Mouse (Mus musculus): ENCODE results near the gene Cyp2w1. TPM values are rescaled to one million over a fixed set of nuclear protein-coding genes. Genes with fewer than 3 reads are reported as not detected.
A peak's percentile ranks its signal among the peaks of the same experiment; 100 is the strongest.

The Cyp2w1 gene
- total and polyA plus RNA-seq, 3 experiments = not detected

- Histone ChIP-seq H3K9me3 (replicated peaks) (no peaks in the 10 kb centered on the region), H3K36me3 (replicated peaks) (peaks cover 8% of the 10 kb centered on the region), H3K27me3 (ENCODE audit: insufficient read depth, low read length) (peaks cover 35% of the 10 kb centered on the region), H3K4me3 (ENCODE audit: low read depth, low read length) (no peak overlapping the region), H3K4me1 (ENCODE audit: insufficient read depth, low read depth, low read length) (peaks cover 68% of the 10 kb centered on the region)
- ATAC-seq (ENCODE audit: extremely low read depth, insufficient number of reproducible peaks, low FRiP score, poor library complexity, severe bottlenecking) = no peak
- DNase-seq (ENCODE audit: low spot score) = no peak
- TF ChIP-seq GATA1 (IDR thresholded peaks at IDR 0.05; ENCODE audit: borderline replicate concordance, low read length) (no peak), TAL1 (conservative IDR thresholded peaks at IDR 0.05; ENCODE audit: low read depth, low read length) (no peak), CTCF (IDR thresholded peaks at IDR 0.05; ENCODE audit: low read depth, low read length) (no peak), POLR2AphosphoS5 (IDR thresholded peaks at IDR 0.05; ENCODE audit: insufficient replicate concordance, low read depth, low read length) (no peak), GATA2 (IDR thresholded peaks at IDR 0.05; ENCODE audit: borderline replicate concordance, low read depth, low read length) (no peak)
These were observed 5.2 kb upstream of the Cyp2w1 start for GRCm38 (mm10) chr5:139347225-139347624.

GRCm38 (mm10) chr5:139349713-139350112, 2.7 kb upstream of the Cyp2w1 start:
- TF ChIP-seq GATA2 (IDR thresholded peaks at IDR 0.05; ENCODE audit: borderline replicate concordance, low read depth, low read length) (no peak), CTCF (IDR thresholded peaks at IDR 0.05; ENCODE audit: low read depth, low read length) (no peak), POLR2AphosphoS5 (IDR thresholded peaks at IDR 0.05; ENCODE audit: insufficient replicate concordance, low read depth, low read length) (no peak), TAL1 (conservative IDR thresholded peaks at IDR 0.05; ENCODE audit: low read depth, low read length) (no peak), GATA1 (IDR thresholded peaks at IDR 0.05; ENCODE audit: borderline replicate concordance, low read length) (no peak)
- no peak for DNase-seq (ENCODE audit: low spot score)
- ATAC-seq (ENCODE audit: extremely low read depth, insufficient number of reproducible peaks, low FRiP score, poor library complexity, severe bottlenecking) = no peak

GRCm38 (mm10) chr5:139351134-139351533, 1.3 kb upstream of the Cyp2w1 start, which contains the start of gene Cox19:
TSS of gene Cox19 (minus strand) at chr5:139351418.
- ATAC-seq (ENCODE audit: extremely low read depth, insufficient number of reproducible peaks, low FRiP score, poor library complexity, severe bottlenecking) = no peak
- Histone ChIP-seq H3K4me1 (ENCODE audit: insufficient read depth, low read depth, low read length) (peaks cover 72% of the 10 kb centered on the region), H3K27me3 (ENCODE audit: insufficient read depth, low read length) (peaks cover 39% of the 10 kb centered on the region), H3K9me3 (replicated peaks) (no peaks in the 10 kb centered on the region), H3K36me3 (replicated peaks) (no peaks in the 10 kb centered on the region), H3K4me3 (ENCODE audit: low read depth, low read length) (peak within 1 kb of the TSS; percentile 41; the same call in 1 of the 2 replicates)
- DNase-seq (ENCODE audit: low spot score) = no peak
- TF ChIP-seq POLR2AphosphoS5 (IDR thresholded peaks at IDR 0.05; ENCODE audit: insufficient replicate concordance, low read depth, low read length) = no peak
- no peak for TF ChIP-seq GATA1 (IDR thresholded peaks at IDR 0.05; ENCODE audit: borderline replicate concordance, low read length)
- TF ChIP-seq TAL1 (conservative IDR thresholded peaks at IDR 0.05; ENCODE audit: low read depth, low read length) = no peak
- no peak for TF ChIP-seq CTCF (IDR thresholded peaks at IDR 0.05; ENCODE audit: low read depth, low read length)
- no peak for TF ChIP-seq GATA2 (IDR thresholded peaks at IDR 0.05; ENCODE audit: borderline replicate concordance, low read depth, low read length)

More at GRCm38 (mm10) chr5:139349713-139350112, 2.7 kb upstream of the Cyp2w1 start:
- Histone ChIP-seq H3K4me3 (ENCODE audit: low read depth, low read length) (peak overlapping the region; percentile 18; the same call in 1 of the 2 replicates), H3K36me3 (replicated peaks) (no peaks in the 10 kb centered on the region), H3K9me3 (replicated peaks) (no peaks in the 10 kb centered on the region), H3K27me3 (ENCODE audit: insufficient read depth, low read length) (peaks cover 37% of the 10 kb centered on the region), H3K4me1 (ENCODE audit: insufficient read depth, low read depth, low read length) (peaks cover 71% of the 10 kb centered on the region)

GRCm38 (mm10) chr5:139351628-139352027, 789 bp upstream of the Cyp2w1 start:
- ATAC-seq (ENCODE audit: extremely low read depth, insufficient number of reproducible peaks, low FRiP score, poor library complexity, severe bottlenecking) = no peak
- TF ChIP-seq CTCF (IDR thresholded peaks at IDR 0.05; ENCODE audit: low read depth, low read length) (no peak), TAL1 (conservative IDR thresholded peaks at IDR 0.05; ENCODE audit: low read depth, low read length) (no peak)
- no peak for DNase-seq (ENCODE audit: low spot score)
- peak overlapping the region; percentile 41; the same call in 1 of the 2 replicates for H3K4me3 ChIP-seq (ENCODE audit: low read depth, low read length)
- peaks cover 70% of the 10 kb centered on the region for H3K4me1 ChIP-seq (ENCODE audit: insufficient read depth, low read depth, low read length)
- H3K9me3 ChIP-seq (replicated peaks) = no peaks in the 10 kb centered on the region
- peaks cover 1% of the 10 kb centered on the region for H3K36me3 ChIP-seq (replicated peaks)
- peaks cover 35% of the 10 kb centered on the region for H3K27me3 ChIP-seq (ENCODE audit: insufficient read depth, low read length)

- DNase-seq (ENCODE audit: low spot score) (peak; percentile 77), ATAC-seq (ENCODE audit: extremely low read depth, insufficient number of reproducible peaks, low FRiP score, poor library complexity, severe bottlenecking) (peak; percentile 37)
- H3K4me1 ChIP-seq (ENCODE audit: insufficient read depth, low read depth, low read length) = peaks cover 73% of the 10 kb centered on the region
These were observed 1.1 kb downstream of the Cyp2w1 start for GRCm38 (mm10) chr5:139353496-139353895.

GRCm38 (mm10) chr5:139353946-139354345, 1.5 kb downstream of the Cyp2w1 start:
- DNase-seq (ENCODE audit: low spot score) = no peak

More at GRCm38 (mm10) chr5:139353496-139353895, 1.1 kb downstream of the Cyp2w1 start:
- Histone ChIP-seq H3K4me3 (ENCODE audit: low read depth, low read length) (no peak overlapping the region), H3K27me3 (ENCODE audit: insufficient read depth, low read length) (peaks cover 31% of the 10 kb centered on the region), H3K36me3 (replicated peaks) (peaks cover 17% of the 10 kb centered on the region), H3K9me3 (replicated peaks) (no peaks in the 10 kb centered on the region)
- 0 out of 2 replicates have a peak, but pooled peaks have one; percentile 13 for TF ChIP-seq CTCF (IDR thresholded peaks at IDR 0.05; ENCODE audit: low read depth, low read length)
- TF ChIP-seq GATA2 (IDR thresholded peaks at IDR 0.05; ENCODE audit: borderline replicate concordance, low read depth, low read length) = no peak

More at GRCm38 (mm10) chr5:139353946-139354345, 1.5 kb downstream of the Cyp2w1 start:
- Histone ChIP-seq H3K27me3 (ENCODE audit: insufficient read depth, low read length) (peaks cover 31% of the 10 kb centered on the region), H3K4me1 (ENCODE audit: insufficient read depth, low read depth, low read length) (peaks cover 70% of the 10 kb centered on the region), H3K36me3 (replicated peaks) (peaks cover 22% of the 10 kb centered on the region), H3K4me3 (ENCODE audit: low read depth, low read length) (no peak overlapping the region), H3K9me3 (replicated peaks) (no peaks in the 10 kb centered on the region)
- no peak for ATAC-seq (ENCODE audit: extremely low read depth, insufficient number of reproducible peaks, low FRiP score, poor library complexity, severe bottlenecking)
- TF ChIP-seq TAL1 (conservative IDR thresholded peaks at IDR 0.05; ENCODE audit: low read depth, low read length) (no peak), GATA2 (IDR thresholded peaks at IDR 0.05; ENCODE audit: borderline replicate concordance, low read depth, low read length) (no peak), GATA1 (IDR thresholded peaks at IDR 0.05; ENCODE audit: borderline replicate concordance, low read length) (no peak), POLR2AphosphoS5 (IDR thresholded peaks at IDR 0.05; ENCODE audit: insufficient replicate concordance, low read depth, low read length) (no peak), CTCF (IDR thresholded peaks at IDR 0.05; ENCODE audit: low read depth, low read length) (no peak)
